Mouse (Mus musculus) CD4-positive, CD25-positive, alpha-beta regulatory T cell (primary cell): ENCODE results near the gene Cstf2. TPM values are rescaled to one million over a fixed set of nuclear protein-coding genes. Genes with fewer than 3 reads are reported as not detected.

Experiments used
- polyA plus RNA-seq: library from polyadenylated mRNA; unstranded; fragments of 100-300 nt; shearing (Covaris generic); gene quantifications from one replicate; pipeline ENCODE4 v1.2.1, GENCODE M21; 2017

Cstf2 gene
- 48.9 TPM for polyA plus RNA-seq

GRCm38 (mm10) chrX:134058987-134059712 lies at the start of gene Cstf2:
TSS of gene Cstf2 (plus strand) at chrX:134059187.

Other genes starting within 250 kb of the Cstf2 start
- gene Tnmd, start 208.2 kb upstream of the Cstf2 start, polyA plus RNA-seq: not detected
- 8.6 TPM for gene Tspan6, start 160.8 kb upstream of the Cstf2 start, polyA plus RNA-seq
- gene Srpx2, start 150.8 kb upstream of the Cstf2 start, polyA plus RNA-seq: not detected
- 0.47 TPM for gene Sytl4, start 77.4 kb upstream of the Cstf2 start, polyA plus RNA-seq
- 6.7 TPM for gene Xkrx, start 102.9 kb downstream of the Cstf2 start, polyA plus RNA-seq
- not detected for gene Arl13a, start 128.3 kb downstream of the Cstf2 start, polyA plus RNA-seq
- 0.72 TPM for gene Nox1, start 162.8 kb downstream of the Cstf2 start, polyA plus RNA-seq
- gene Trmt2b, start 217.8 kb downstream of the Cstf2 start, polyA plus RNA-seq: 29.7 TPM
- 0.30 TPM for gene Tmem35a, start 236.0 kb downstream of the Cstf2 start, polyA plus RNA-seq
- gene Cenpi, start 248.9 kb downstream of the Cstf2 start, polyA plus RNA-seq: 1.2 TPM